Mouse (Mus musculus) midbrain, embryonic 16.5 days (tissue): ENCODE results near the gene Irf2bp2. TPM values are rescaled to one million over a fixed set of nuclear protein-coding genes. Genes with fewer than 3 reads are reported as not detected.
A peak's percentile ranks its signal among the peaks of the same experiment; 100 is the strongest.

Experiments used
- ATAC-seq: fragments of 200-750 bp; cut with Nextera tagmentation; 2 replicates; pipeline ENCODE4 v1.8.0; 2017; ENCODE audit warnings: moderate TSS enrichment
- H3K27ac ChIP-seq: fragments of 300-500 bp; sonication (generic); 2 replicates; pipeline ENCODE4 v1.5.1; 2014; ENCODE audit warnings: mild to moderate bottlenecking, low read length, mixed read lengths
- H3K27me3 ChIP-seq: fragments of 300-500 bp; sonication (generic); 2 replicates; pipeline ENCODE4 v1.6.1; 2014; ENCODE audit warnings: low read depth, low read length, mixed read lengths; ENCODE audit not compliant: control insufficient read depth, insufficient read depth
- H3K36me3 ChIP-seq: fragments of 300-500 bp; sonication (generic); 2 replicates; pipeline ENCODE4 v1.6.1; 2014; ENCODE audit warnings: mild to moderate bottlenecking, low read length, moderate library complexity, mixed read lengths; ENCODE audit not compliant: control insufficient read depth, insufficient read depth
- H3K4me1 ChIP-seq: fragments of 300-500 bp; sonication (generic); 2 replicates; pipeline ENCODE4 v1.6.1; 2014; ENCODE audit warnings: mild to moderate bottlenecking, low read length, mixed read lengths; ENCODE audit not compliant: control insufficient read depth, insufficient read depth
- H3K4me2 ChIP-seq: fragments of 300-500 bp; sonication (generic); 2 replicates; pipeline ENCODE4 v1.6.1; 2014; ENCODE audit warnings: mild to moderate bottlenecking, low read length, mixed read lengths
- H3K4me3 ChIP-seq: fragments of 300-500 bp; sonication (generic); 2 replicates; pipeline ENCODE4 v1.5.1; 2014; ENCODE audit warnings: low read depth, mild to moderate bottlenecking, low read length, moderate library complexity, mixed read lengths
- H3K9ac ChIP-seq: fragments of 300-500 bp; sonication (generic); 2 replicates; pipeline ENCODE4 v1.6.1; 2014; ENCODE audit warnings: low read depth, low read length, mixed read lengths
- H3K9me3 ChIP-seq: fragments of 300-500 bp; sonication (generic); replicated peaks from 2 replicates; pipeline ENCODE4 v1.6.1; 2014; ENCODE audit warnings: mild to moderate bottlenecking, low read length, mixed read lengths; ENCODE audit not compliant: control insufficient read depth, poor library complexity, severe bottlenecking
- WGBS: fragments of 180-500 bp; shearing (Covaris S2); extraction: QIAGEN DNeasy Blood & Tissue Kit; methylation state at CpG from one replicate; pipeline ENCODE4 v1.1.7; 2014; 5-methylcytosine and 5-hydroxymethylcytosine counted together
- polyA plus RNA-seq: library from polyadenylated mRNA; unstranded; fragments of >200 nt; fragmentation: Nextera tagmentation; extraction: Ambion mirVana; gene quantifications from 2 replicates; pipeline ENCODE4 v1.2.1, GENCODE M21; 2015

Gene Irf2bp2
- polyA plus RNA-seq, 1 experiment from 2014 or later = 9.6 TPM

DNA sequence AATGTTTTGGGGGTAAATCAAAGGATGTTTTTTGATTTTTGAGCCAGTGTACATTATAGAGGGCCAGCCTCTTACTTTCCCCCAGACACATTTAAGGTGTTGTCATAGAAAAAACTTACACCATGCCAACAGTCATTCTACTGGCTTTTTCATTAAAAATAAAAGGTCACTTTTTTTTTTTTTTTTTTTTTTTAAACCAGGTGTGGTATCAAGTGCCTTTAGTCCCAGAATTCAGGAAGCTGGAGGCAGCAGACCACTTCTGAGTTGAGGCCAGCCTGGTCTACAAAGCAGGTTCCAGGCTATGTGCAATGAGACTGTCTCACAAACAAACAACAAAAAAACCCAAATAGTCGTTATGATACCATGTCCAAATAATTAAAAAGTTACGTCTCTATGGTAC lies 7.7 kb downstream of the Irf2bp2 start:
- H3K27me3 ChIP-seq = no peaks in the 10 kb centered on the region
- H3K9ac ChIP-seq = no peak overlapping the region
- ATAC-seq = no peak
- H3K4me3 ChIP-seq = no peak overlapping the region
- no peaks in the 10 kb centered on the region for H3K9me3 ChIP-seq
- 85% methylated on average over 2 of the region's 2 CpGs for WGBS
- peaks cover 1% of the 10 kb centered on the region; the same call in 1 of the 2 replicates for H3K36me3 ChIP-seq
- peaks cover 69% of the 10 kb centered on the region for H3K4me1 ChIP-seq
- no peak overlapping the region; the same call in 1 of the 2 replicates for H3K4me2 ChIP-seq
- H3K27ac ChIP-seq = no peak overlapping the region

DNA sequence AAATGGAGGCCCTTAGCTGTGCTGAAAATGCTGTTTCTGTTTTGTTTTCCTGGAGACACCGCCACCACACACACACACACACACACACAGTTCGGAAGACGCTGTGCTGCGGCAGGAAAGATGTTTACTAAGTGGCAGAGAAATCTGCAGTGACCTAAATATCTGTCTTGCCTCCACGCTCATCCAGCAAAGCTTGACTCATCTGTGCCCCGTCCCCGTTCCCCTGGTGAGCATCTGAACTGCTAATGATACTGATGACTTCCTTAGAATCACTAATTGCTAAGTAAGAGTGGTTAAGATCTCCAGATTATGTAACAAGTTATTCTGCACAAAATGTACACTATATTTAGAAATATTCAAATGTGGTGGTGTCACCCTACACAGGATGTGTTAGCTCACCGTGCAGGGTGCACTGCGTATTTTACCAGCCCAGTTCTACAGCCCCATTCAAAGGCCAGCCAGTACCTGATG lies 8.2 kb downstream of the Irf2bp2 start:
- no peaks in the 10 kb centered on the region for H3K36me3 ChIP-seq
- H3K27ac ChIP-seq = peak overlapping the region; percentile 50; the same call in 1 of the 2 replicates
- H3K9me3 ChIP-seq = no peaks in the 10 kb centered on the region
- no peak overlapping the region for H3K9ac ChIP-seq
- peaks cover 68% of the 10 kb centered on the region for H3K4me1 ChIP-seq
- ATAC-seq = no peak
- no peaks in the 10 kb centered on the region for H3K27me3 ChIP-seq
- 51% methylated on average over 9 of the region's 9 CpGs for WGBS
- no peak overlapping the region for H3K4me3 ChIP-seq
- H3K4me2 ChIP-seq = peak overlapping the region; percentile 21; the same call in 1 of the 2 replicates

DNA sequence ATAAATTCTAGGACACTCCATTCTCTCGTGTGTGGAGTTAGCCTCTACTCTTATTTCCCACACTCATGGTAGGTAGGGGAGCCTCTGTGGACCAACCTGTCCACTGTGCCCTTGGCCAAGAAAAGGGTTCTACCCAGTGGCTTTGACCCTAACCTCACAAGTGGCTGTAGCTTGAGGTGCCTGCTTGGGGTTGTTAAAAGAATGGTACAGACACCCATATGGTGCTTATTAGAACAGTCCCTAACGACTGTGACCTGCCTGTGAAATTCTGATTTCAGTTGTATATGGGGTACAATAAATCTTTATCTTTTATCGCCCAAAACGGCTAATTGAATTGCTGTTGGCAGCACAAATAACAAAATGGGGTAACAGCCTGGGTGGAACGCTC lies 8.9 kb downstream of the Irf2bp2 start:
- Histone ChIP-seq H3K4me3 (peak overlapping the region; percentile 53), H3K9me3 (no peaks in the 10 kb centered on the region), H3K27me3 (no peaks in the 10 kb centered on the region), H3K4me1 (peaks cover 62% of the 10 kb centered on the region), H3K9ac (peak overlapping the region; percentile 68), H3K36me3 (no peaks in the 10 kb centered on the region), H3K4me2 (peak overlapping the region; percentile 99), H3K27ac (peak overlapping the region; percentile 85)
- no peak; the same call in 1 of the 2 replicates for ATAC-seq
- 29% methylated on average over 5 of the region's 5 CpGs for WGBS

DNA sequence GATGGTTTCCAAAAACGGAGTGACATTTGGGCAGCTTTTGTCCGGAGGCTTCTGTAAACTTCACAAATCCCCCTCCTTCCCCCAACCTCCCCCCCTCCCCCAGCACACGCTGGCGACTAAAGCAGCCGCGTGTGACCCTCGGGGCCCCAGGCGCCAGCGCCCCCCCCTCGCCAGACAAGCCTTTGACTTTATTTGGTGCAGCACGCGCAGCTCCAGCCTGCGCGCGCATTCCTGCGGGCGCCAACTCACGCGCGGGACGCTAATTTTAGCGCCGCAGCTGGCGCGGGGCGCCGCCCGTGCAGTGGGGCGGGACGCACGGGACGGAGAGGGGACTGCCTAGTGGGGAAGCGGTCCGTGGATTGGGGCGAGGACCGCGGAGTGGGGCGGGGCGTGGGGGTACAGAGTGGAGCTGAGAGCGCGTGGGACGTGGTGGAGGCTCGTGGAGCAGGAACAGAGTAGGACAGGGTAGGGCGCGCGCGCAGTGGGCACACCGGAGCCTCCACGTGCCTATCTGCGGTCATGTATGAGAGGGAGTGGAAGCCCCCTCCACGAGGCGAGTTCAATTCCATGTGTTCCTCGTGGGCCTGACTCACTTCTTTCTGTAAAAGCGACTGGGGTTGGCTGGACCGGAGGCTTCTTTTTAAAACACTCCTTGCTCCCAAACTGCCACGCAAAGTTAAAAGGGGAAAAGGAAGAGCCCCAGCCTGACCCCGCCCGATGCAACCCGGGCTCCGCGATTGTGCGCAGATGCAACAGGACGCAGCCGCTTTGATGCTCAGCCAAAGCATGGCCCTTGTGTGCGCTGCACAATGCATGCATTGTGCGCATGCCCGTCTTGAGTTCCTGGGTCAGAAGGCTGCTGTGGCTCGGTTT lies 9.6 kb downstream of the Irf2bp2 start:
- peak; percentile 82 for ATAC-seq
- peaks cover 55% of the 10 kb centered on the region for H3K4me1 ChIP-seq

DNA sequence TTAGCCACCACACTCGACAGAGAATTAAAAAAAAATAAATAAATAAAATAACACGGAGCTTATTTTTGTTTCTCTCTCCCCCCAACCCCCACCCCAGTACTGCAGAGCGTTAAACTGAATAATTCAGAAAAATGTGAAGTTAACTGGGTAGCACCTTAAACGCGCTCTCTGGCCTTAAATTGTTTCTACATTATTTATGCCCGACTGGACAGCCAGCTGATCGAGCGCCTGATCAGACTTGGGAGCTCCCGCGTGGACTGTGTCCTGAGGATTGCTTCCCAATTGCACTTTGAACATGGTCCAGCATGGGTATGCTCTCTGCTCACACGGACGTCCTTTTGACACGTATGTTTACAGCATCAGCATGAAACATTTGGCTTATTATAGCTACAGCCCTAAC lies 10.3 kb downstream of the Irf2bp2 start:
- Histone ChIP-seq H3K36me3 (no peaks in the 10 kb centered on the region), H3K4me2 (peak overlapping the region; percentile 99), H3K9ac (peak overlapping the region; percentile 68), H3K4me3 (peak overlapping the region; percentile 53), H3K4me1 (peaks cover 49% of the 10 kb centered on the region), H3K27ac (peak overlapping the region; percentile 35), H3K9me3 (no peaks in the 10 kb centered on the region), H3K27me3 (no peaks in the 10 kb centered on the region)
- no peak for ATAC-seq
- WGBS = 2% methylated on average over 13 of the region's 13 CpGs

More for the DNA sequence above, 9.6 kb downstream of the Irf2bp2 start:
- Histone ChIP-seq H3K27me3 (no peaks in the 10 kb centered on the region), H3K27ac (peak overlapping the region; percentile 85), H3K9me3 (no peaks in the 10 kb centered on the region), H3K4me2 (peak overlapping the region; percentile 99), H3K4me3 (peak overlapping the region; percentile 53), H3K9ac (peak overlapping the region; percentile 68), H3K36me3 (no peaks in the 10 kb centered on the region)
- WGBS = under 1% methylated on average over 64 of the region's 68 CpGs

DNA sequence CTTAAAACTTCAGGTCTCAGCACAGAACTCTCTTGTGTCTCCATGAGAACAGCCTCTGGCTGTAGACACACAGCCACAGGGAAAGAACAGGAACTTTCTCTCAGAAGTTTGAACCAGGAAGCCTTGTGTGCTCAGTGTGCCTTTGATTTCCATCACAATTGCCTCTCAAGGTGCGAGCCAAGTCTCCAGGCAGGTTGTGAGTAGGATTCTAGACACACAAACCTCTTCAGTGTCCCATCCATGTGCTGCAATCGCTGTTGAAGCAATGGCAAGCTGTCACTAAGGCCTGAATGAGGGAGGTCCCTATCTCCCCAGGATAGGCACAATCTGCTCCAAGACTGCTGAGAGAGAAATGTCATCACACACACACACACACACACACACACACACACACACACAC lies 10.8 kb downstream of the Irf2bp2 start:
- H3K4me1 ChIP-seq = peaks cover 45% of the 10 kb centered on the region
- no peak for ATAC-seq
- H3K4me2 ChIP-seq = no peak overlapping the region
- no peak overlapping the region for H3K27ac ChIP-seq
- no peaks in the 10 kb centered on the region for H3K9me3 ChIP-seq
- H3K27me3 ChIP-seq = no peaks in the 10 kb centered on the region
- 33% methylated on average over 2 of the region's 2 CpGs for WGBS
- no peak overlapping the region for H3K9ac ChIP-seq
- H3K36me3 ChIP-seq = no peaks in the 10 kb centered on the region
- H3K4me3 ChIP-seq = no peak overlapping the region

DNA sequence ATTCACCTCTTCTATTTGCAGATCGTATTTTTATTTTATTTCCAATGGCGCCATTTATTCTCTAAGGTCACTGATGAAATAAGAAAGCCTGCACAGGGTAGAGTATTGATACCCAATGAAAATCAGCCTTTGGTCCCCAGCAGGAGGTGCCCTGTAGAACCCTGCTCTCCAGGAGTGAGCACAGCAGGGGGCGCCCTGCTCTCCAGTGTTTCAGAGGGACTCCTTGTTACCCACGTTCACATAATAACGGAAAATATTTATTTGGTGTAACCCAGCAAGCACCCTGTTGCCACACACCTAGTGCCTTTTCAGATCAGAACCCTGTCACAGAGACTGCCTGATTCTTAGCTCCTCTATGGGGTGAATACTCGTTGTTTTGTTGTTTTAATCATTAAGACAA lies 11.3 kb downstream of the Irf2bp2 start:
- no peaks in the 10 kb centered on the region for H3K9me3 ChIP-seq
- H3K9ac ChIP-seq = no peak overlapping the region
- no peaks in the 10 kb centered on the region for H3K27me3 ChIP-seq
- no peak overlapping the region for H3K4me2 ChIP-seq
- peaks cover 40% of the 10 kb centered on the region for H3K4me1 ChIP-seq
- 36% methylated on average over 6 of the region's 6 CpGs for WGBS
- ATAC-seq = no peak
- no peaks in the 10 kb centered on the region for H3K36me3 ChIP-seq
- no peak overlapping the region for H3K4me3 ChIP-seq
- H3K27ac ChIP-seq = no peak overlapping the region

DNA sequence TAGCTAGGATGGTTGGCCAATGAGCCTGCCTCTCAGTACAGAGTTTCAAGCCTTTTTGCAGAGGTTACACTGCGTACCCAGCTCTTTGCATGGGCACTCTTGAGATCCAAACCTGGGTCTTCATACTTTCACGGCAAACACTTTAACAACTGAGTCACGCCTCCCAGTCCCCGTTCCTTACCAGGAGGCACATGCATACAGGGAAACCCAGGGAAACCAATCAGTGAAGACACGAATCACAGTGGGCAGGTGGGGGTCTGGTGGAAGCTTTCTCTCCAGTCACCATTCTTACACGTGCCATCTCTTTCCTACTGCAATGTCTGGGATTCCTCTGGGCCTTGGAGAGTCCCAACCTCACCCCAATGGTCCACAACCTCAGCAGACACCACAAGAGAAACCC lies 12.1 kb downstream of the Irf2bp2 start:
- no peak overlapping the region for H3K4me3 ChIP-seq
- no peaks in the 10 kb centered on the region for H3K36me3 ChIP-seq
- H3K27me3 ChIP-seq = no peaks in the 10 kb centered on the region
- H3K9me3 ChIP-seq = no peaks in the 10 kb centered on the region
- H3K9ac ChIP-seq = no peak overlapping the region
- H3K4me2 ChIP-seq = no peak overlapping the region
- no peak for ATAC-seq
- no peak overlapping the region for H3K27ac ChIP-seq
- 96% methylated on average over 6 of the region's 6 CpGs for WGBS
- H3K4me1 ChIP-seq = peaks cover 33% of the 10 kb centered on the region

DNA sequence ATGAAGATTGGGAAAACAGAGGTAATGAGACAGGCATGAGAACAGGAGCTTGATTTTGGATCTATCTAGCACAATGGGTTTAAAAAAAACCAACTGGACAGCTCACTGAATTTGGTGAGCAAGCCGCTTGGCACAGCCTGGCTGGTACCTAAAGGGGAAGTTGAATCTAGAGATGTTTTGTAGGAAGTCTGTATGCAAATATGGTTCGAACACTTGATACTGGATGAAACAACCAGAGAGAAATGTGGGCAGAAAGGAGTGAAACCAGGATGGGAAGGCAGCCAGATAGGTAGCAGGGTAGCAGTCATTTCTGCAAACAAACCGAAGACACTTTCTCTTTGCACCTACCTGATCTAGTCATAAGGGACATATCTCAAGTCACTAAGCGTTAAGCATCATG lies 13.0 kb downstream of the Irf2bp2 start:
- Histone ChIP-seq H3K4me2 (no peak overlapping the region), H3K27me3 (no peaks in the 10 kb centered on the region), H3K9ac (no peak overlapping the region), H3K9me3 (no peaks in the 10 kb centered on the region), H3K4me1 (peaks cover 27% of the 10 kb centered on the region), H3K27ac (no peak overlapping the region), H3K36me3 (no peaks in the 10 kb centered on the region), H3K4me3 (no peak overlapping the region)
- ATAC-seq = no peak
- 97% methylated on average over 4 of the region's 4 CpGs for whole genome bisulfite sequencing
